In the genomic region with DNA sequence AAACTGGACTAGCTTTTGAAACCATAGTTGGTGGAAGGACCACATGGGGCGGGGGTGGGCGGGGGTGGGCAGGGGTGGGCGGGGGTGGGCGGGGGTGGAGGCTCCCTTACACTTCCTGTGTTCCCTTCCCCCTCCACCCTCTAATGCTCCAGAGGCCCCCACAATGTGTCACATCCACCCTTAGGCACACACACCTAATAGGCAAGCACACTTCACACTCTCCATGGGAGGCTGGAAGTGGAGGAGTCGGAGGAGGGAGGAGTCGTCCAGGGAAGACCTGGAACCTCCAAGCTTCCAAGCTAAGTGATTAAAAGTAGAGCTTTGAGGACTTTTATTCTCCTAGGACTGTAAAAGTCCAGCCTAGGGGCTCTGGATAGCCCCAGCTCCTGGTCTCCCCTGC, we compare ENCODE assay signal across 22 mouse cellular contexts. TPM values are rescaled to one million over a fixed set of nuclear protein-coding genes. Genes with fewer than 3 reads are reported as not detected.
A peak's percentile ranks its signal among the peaks of the same experiment; 100 is the strongest.
DNase-seq lines count a peak whose midpoint lies in the region; ATAC-seq lines count a peak whose summit lies in the region.
"Had no signal": no experiment of that assay in that cellular context is flagged by ENCODE, and none has a peak within 500 bp of the region (broad histone marks: within the 10 kb centered on the region; RNA-seq: fewer than 3 reads in every experiment).

No protein-coding gene starts in this region.

- H3K9me3 ChIP-seq in hindbrain, embryonic 13.5 days = no peaks in the 10 kb centered on the region
- no peaks in the 10 kb centered on the region for H3K9me3 ChIP-seq in hindbrain, embryonic 14.5 days (ENCODE audit: control insufficient read depth, low read length)
- H3K9me3 ChIP-seq in midbrain, embryonic 13.5 days = no peaks in the 10 kb centered on the region
- no peaks in the 10 kb centered on the region for H3K9me3 ChIP-seq in midbrain, embryonic 16.5 days (replicated peaks; ENCODE audit: control insufficient read depth, low read length, poor library complexity, severe bottlenecking)
- H3K9me3 ChIP-seq: heart, embryonic 15.5 days; limb, embryonic 13.5 days; liver, embryonic 13.5 days had no signal

- H3K4me3 ChIP-seq in hindbrain, embryonic 13.5 days = no peak overlapping the region
- H3K4me3 ChIP-seq in hindbrain, embryonic 14.5 days (replicated peaks; ENCODE audit: low read length) = no peak overlapping the region
- no peak overlapping the region for H3K4me3 ChIP-seq in midbrain, embryonic 13.5 days (replicated peaks)
- no peak overlapping the region for H3K4me3 ChIP-seq in midbrain, embryonic 16.5 days (ENCODE audit: low read depth, low read length)
- H3K4me3 ChIP-seq: heart, embryonic 15.5 days; limb, embryonic 13.5 days; liver, embryonic 13.5 days had no signal

- peaks cover 44% of the 10 kb centered on the region for H3K4me1 ChIP-seq in hindbrain, embryonic 13.5 days (replicated peaks)
- peaks cover 9% of the 10 kb centered on the region; the same call in 1 of the 2 replicates for H3K4me1 ChIP-seq in hindbrain, embryonic 14.5 days (replicated peaks; ENCODE audit: control insufficient read depth, insufficient read depth, low read length)
- H3K4me1 ChIP-seq in midbrain, embryonic 13.5 days (replicated peaks) = peaks cover 49% of the 10 kb centered on the region
- no peaks in the 10 kb centered on the region; the same call in 1 of the 2 replicates for H3K4me1 ChIP-seq in midbrain, embryonic 16.5 days (ENCODE audit: control insufficient read depth, insufficient read depth, low read length)
- H3K4me1 ChIP-seq: heart, embryonic 15.5 days; liver, embryonic 13.5 days had no signal

- H3K27ac ChIP-seq in hindbrain, embryonic 13.5 days = peak overlapping the region; percentile 26; the same call in 1 of the 2 replicates
- no peak overlapping the region for H3K27ac ChIP-seq in hindbrain, embryonic 14.5 days
- H3K27ac ChIP-seq in midbrain, embryonic 13.5 days = peak overlapping the region; percentile 58; the same call in 1 of the 2 replicates
- no peak overlapping the region for H3K27ac ChIP-seq in midbrain, embryonic 16.5 days (ENCODE audit: low read length)
- H3K27ac ChIP-seq: heart, embryonic 15.5 days; limb, embryonic 13.5 days; liver, embryonic 13.5 days; macrophage had no signal

- H3K9ac ChIP-seq in hindbrain, embryonic 13.5 days = no peak overlapping the region
- H3K9ac ChIP-seq in hindbrain, embryonic 14.5 days = no peak overlapping the region
- H3K9ac ChIP-seq in midbrain, embryonic 13.5 days (replicated peaks) = no peak overlapping the region
- no peak overlapping the region for H3K9ac ChIP-seq in midbrain, embryonic 16.5 days (ENCODE audit: low read depth, low read length)
- H3K9ac ChIP-seq: heart, embryonic 15.5 days; limb, embryonic 13.5 days; liver, embryonic 13.5 days; lung, embryonic 14.5 days had no signal

- WGBS in hindbrain, embryonic 13.5 days = 46% methylated on average over 2 of the region's 6 CpGs
- WGBS in hindbrain, embryonic 14.5 days = 56% methylated on average over 6 of the region's 6 CpGs
- WGBS in midbrain, embryonic 13.5 days = 48% methylated on average over 6 of the region's 6 CpGs
- 41% methylated on average over 2 of the region's 6 CpGs for WGBS in midbrain, embryonic 16.5 days

- no peak overlapping the region for H3K4me2 ChIP-seq in hindbrain, embryonic 13.5 days
- no peak overlapping the region for H3K4me2 ChIP-seq in hindbrain, embryonic 14.5 days (replicated peaks)
- H3K4me2 ChIP-seq in midbrain, embryonic 13.5 days (replicated peaks) = no peak overlapping the region
- no peak overlapping the region for H3K4me2 ChIP-seq in midbrain, embryonic 16.5 days (ENCODE audit: low read length)
- H3K4me2 ChIP-seq: heart, embryonic 15.5 days; limb, embryonic 13.5 days; liver, embryonic 13.5 days; lung, embryonic 14.5 days had no signal

- H3K27me3 ChIP-seq in hindbrain, embryonic 13.5 days = no peaks in the 10 kb centered on the region
- no peaks in the 10 kb centered on the region for H3K27me3 ChIP-seq in hindbrain, embryonic 14.5 days (ENCODE audit: control insufficient read depth, insufficient read depth, low read length)
- no peaks in the 10 kb centered on the region for H3K27me3 ChIP-seq in midbrain, embryonic 13.5 days
- no peaks in the 10 kb centered on the region for H3K27me3 ChIP-seq in midbrain, embryonic 16.5 days (ENCODE audit: control insufficient read depth, insufficient read depth, low read depth, low read length)

- no peak for ATAC-seq in hindbrain, embryonic 13.5 days (ENCODE audit: low FRiP score)
- ATAC-seq in hindbrain, embryonic 14.5 days (ENCODE audit: low FRiP score) = no peak
- ATAC-seq in midbrain, embryonic 13.5 days = no peak
- ATAC-seq in midbrain, embryonic 16.5 days = no peak
- ATAC-seq: intestine, postnatal 0 days; Patski had no signal

- H3K36me3 ChIP-seq in hindbrain, embryonic 13.5 days = peaks cover 5% of the 10 kb centered on the region; the same call in 1 of the 2 replicates
- 0 out of 2 replicates have a peak, but pooled peaks cover 3% of the 10 kb centered on the region for H3K36me3 ChIP-seq in hindbrain, embryonic 14.5 days (replicated peaks; ENCODE audit: control insufficient read depth, insufficient read depth)
- peaks cover 12% of the 10 kb centered on the region for H3K36me3 ChIP-seq in midbrain, embryonic 13.5 days
- H3K36me3 ChIP-seq in midbrain, embryonic 16.5 days (ENCODE audit: control insufficient read depth, insufficient read depth, low read length) = no peaks in the 10 kb centered on the region
- H3K36me3 ChIP-seq: heart, embryonic 15.5 days; limb, embryonic 13.5 days; liver, embryonic 13.5 days had no signal

- peak; percentile 4 for DNase-seq in embryo, embryonic 10 days (ENCODE audit: low spot score)
- DNase-seq in embryo, embryonic 11 days = no peak
- no peak for DNase-seq in hindbrain, embryonic 14.5 days (ENCODE audit: low spot score)
- DNase-seq in kidney, postnatal 36 days = no peak
- DNase-seq in left cerebral cortex, adult 11 months (ENCODE audit: low spot score) = no peak
- DNase-seq: adrenal gland, adult 8-10 months; cerebellum, adult 8-10 months; gastrocnemius, postnatal 36 days; heart, postnatal 4 days; kidney, postnatal 14 days; liver, embryonic 13.5 days; lung, embryonic 14.5 days; right cerebral cortex, postnatal 25 days; thymus, postnatal 36 days had no signal

RNA-seq across cellular contexts. Expression of a gene that starts 26.6 kb away (rescaled TPM):
- 5.9 and 6.1 TPM in 2 replicates for polyA plus RNA-seq in hindbrain, embryonic 13.5 days (2015; fragmentation: Nextera tagmentation; extraction: Ambion mirVana)
- 6.3 and 7.9 TPM in 2 replicates for polyA plus RNA-seq in hindbrain, embryonic 14.5 days (2014; fragmentation: Nextera tagmentation; extraction: Ambion mirVana)
- polyA plus RNA-seq in midbrain, embryonic 13.5 days (2015; fragmentation: Nextera tagmentation; extraction: Ambion mirVana) = 4.8 and 5.6 TPM in 2 replicates
- polyA plus RNA-seq in midbrain, embryonic 16.5 days (2015; fragmentation: Nextera tagmentation; extraction: Ambion mirVana) = 8.5 and 9.0 TPM in 2 replicates

RNA-seq across cellular contexts. Expression of a gene that starts 27.5 kb away (rescaled TPM):
- polyA plus RNA-seq in hindbrain, embryonic 13.5 days (2015; fragmentation: Nextera tagmentation; extraction: Ambion mirVana) = 13.8 and 15.5 TPM in 2 replicates
- 10.5 and 10.6 TPM in 2 replicates for polyA plus RNA-seq in hindbrain, embryonic 14.5 days (2014; fragmentation: Nextera tagmentation; extraction: Ambion mirVana)
- polyA plus RNA-seq in midbrain, embryonic 13.5 days (2015; fragmentation: Nextera tagmentation; extraction: Ambion mirVana) = 23.5 and 25.2 TPM in 2 replicates
- 8.7 and 9.1 TPM in 2 replicates for polyA plus RNA-seq in midbrain, embryonic 16.5 days (2015; fragmentation: Nextera tagmentation; extraction: Ambion mirVana)
- polyA plus RNA-seq: macrophage, Patski had no signal

Comparison
In these comparisons a context has a peak if more than half of its experiments do, and no peak if none do; other contexts are left out.
1. H3K27ac ChIP-seq: peak in hindbrain, embryonic 13.5 days (single experiment) and midbrain, embryonic 13.5 days (single experiment); none in hindbrain, embryonic 14.5 days (single experiment) and midbrain, embryonic 16.5 days (single experiment).